Mouse (Mus musculus) intestine, embryonic 16.5 days (tissue): ENCODE measurements at regions not wholly inside any gene's neighbourhood (a gene's known extent, or its start where the extent isn't known, plus 50 kb on each side); places are given as distances from the start of the nearest gene placed in this dataset.

ENCODE experiments used
- ATAC-seq: fragments of 200-750 bp; cut with Nextera tagmentation; 2 replicates; pipeline ENCODE4 v1.8.0; 2017; ENCODE audit warnings: moderate TSS enrichment, moderate library complexity
- H3K27ac ChIP-seq: fragments of 300-500 bp; sonication (generic); 2 replicates; pipeline ENCODE4 v1.5.1; 2014; ENCODE audit warnings: mild to moderate bottlenecking, low read length
- H3K27me3 ChIP-seq: fragments of 300-500 bp; sonication (generic); replicated peaks from 2 replicates; pipeline ENCODE4 v1.6.1; 2014; ENCODE audit warnings: low read length, control low read depth, mixed read lengths; ENCODE audit not compliant: control insufficient read depth, insufficient read depth
- H3K36me3 ChIP-seq: fragments of 300-500 bp; sonication (generic); 2 replicates; pipeline ENCODE4 v1.6.1; 2014; ENCODE audit warnings: low read length, control low read depth; ENCODE audit not compliant: control insufficient read depth, insufficient read depth
- H3K4me1 ChIP-seq: fragments of 300-500 bp; sonication (generic); 2 replicates; pipeline ENCODE4 v1.6.1; 2014; ENCODE audit warnings: low read length, control low read depth, mixed read lengths; ENCODE audit not compliant: control insufficient read depth, insufficient read depth
- H3K4me2 ChIP-seq: fragments of 300-500 bp; sonication (generic); 2 replicates; pipeline ENCODE4 v1.6.1; 2014; ENCODE audit warnings: low read depth, low read length, control low read depth
- H3K4me3 ChIP-seq: fragments of 300-500 bp; sonication (generic); 2 replicates; pipeline ENCODE4 v1.5.1; 2014; ENCODE audit warnings: mild to moderate bottlenecking, low read length
- H3K9ac ChIP-seq: fragments of 300-500 bp; sonication (generic); 2 replicates; pipeline ENCODE4 v1.6.1; 2014; ENCODE audit warnings: low read depth, low read length
- H3K9me3 ChIP-seq: fragments of 300-500 bp; sonication (generic); 2 replicates; pipeline ENCODE4 v1.6.1; 2016; ENCODE audit warnings: low read length, control low read depth; ENCODE audit not compliant: control insufficient read depth
- WGBS: fragments of 180-500 bp; shearing (Covaris S2); extraction: QIAGEN DNeasy Blood & Tissue Kit; methylation state at CpG from one replicate; pipeline ENCODE4 v1.1.7; 2014; 5-methylcytosine and 5-hydroxymethylcytosine counted together

DNA sequence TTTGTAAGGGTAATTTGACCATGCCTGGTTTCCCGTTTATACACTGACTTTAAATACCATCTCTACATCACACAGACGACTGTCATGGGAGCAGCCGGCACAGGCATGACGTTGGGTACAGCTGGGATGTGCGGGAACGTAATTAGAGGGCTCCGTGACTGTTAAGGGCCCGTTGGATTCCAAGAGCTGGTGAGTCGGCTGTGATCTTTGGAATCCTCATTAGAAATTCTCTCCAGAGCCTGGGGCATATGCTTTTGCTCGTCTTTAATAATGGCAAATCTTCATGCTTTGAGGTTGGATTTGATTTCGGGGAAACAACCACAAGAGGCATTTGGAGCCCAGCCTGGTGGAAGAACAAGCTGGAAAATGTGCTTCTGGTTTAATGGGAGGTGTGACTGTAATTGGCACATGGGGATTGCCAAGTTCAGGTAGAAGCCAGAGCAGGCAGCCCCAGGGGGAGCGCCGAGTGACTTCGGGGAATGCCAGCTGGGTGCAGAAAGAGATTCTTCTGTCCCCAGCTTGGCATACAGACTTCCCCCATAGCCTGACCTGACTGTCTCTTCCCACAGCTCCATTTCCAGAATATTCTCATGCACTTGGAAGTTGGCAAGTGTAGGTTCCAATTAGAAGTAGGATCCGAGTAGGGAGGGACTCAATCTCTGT lies 275.4 kb upstream of the 4930535I16Rik start:
- no peak overlapping the region for H3K4me2 ChIP-seq
- peaks cover 3% of the 10 kb centered on the region; the same call in 1 of the 2 replicates for H3K27me3 ChIP-seq
- no peak for ATAC-seq
- H3K4me1 ChIP-seq, result no peaks in the 10 kb centered on the region
- H3K4me3 ChIP-seq, result no peak overlapping the region
- no peak overlapping the region for H3K27ac ChIP-seq
- 76% methylated on average over 15 of the region's 15 CpGs for WGBS
- H3K36me3 ChIP-seq, result no peaks in the 10 kb centered on the region
- no peaks in the 10 kb centered on the region for H3K9me3 ChIP-seq
- no peak overlapping the region for H3K9ac ChIP-seq

DNA sequence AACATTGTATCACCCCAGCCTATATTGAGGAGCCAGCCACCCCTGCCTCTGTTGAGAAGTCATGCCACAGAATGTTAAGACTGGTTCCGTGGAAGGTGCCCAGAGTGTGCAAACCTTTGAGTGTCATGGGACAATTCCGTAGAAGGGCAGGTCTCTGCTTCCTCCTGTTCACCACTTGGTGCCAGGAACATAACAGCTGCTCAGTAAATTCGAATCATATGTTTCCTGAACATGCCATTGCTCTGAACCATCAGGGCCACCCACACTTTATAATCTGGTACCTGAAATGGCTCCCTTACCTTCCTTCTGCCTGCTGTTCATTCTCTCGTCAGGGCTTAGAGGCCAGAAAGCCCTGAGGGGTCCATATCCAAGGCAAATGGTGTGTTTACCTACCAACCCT lies 273.0 kb upstream of the 4930535I16Rik start:
- 85% methylated on average over 4 of the region's 4 CpGs for WGBS
- no peaks in the 10 kb centered on the region for H3K36me3 ChIP-seq
- no peak overlapping the region for H3K4me3 ChIP-seq
- no peaks in the 10 kb centered on the region for H3K9me3 ChIP-seq
- no peak for ATAC-seq
- no peaks in the 10 kb centered on the region for H3K4me1 ChIP-seq
- H3K9ac ChIP-seq, result no peak overlapping the region
- no peak overlapping the region for H3K4me2 ChIP-seq
- H3K27me3 ChIP-seq, result peaks cover 9% of the 10 kb centered on the region; the same call in 1 of the 2 replicates
- H3K27ac ChIP-seq, result no peak overlapping the region

DNA sequence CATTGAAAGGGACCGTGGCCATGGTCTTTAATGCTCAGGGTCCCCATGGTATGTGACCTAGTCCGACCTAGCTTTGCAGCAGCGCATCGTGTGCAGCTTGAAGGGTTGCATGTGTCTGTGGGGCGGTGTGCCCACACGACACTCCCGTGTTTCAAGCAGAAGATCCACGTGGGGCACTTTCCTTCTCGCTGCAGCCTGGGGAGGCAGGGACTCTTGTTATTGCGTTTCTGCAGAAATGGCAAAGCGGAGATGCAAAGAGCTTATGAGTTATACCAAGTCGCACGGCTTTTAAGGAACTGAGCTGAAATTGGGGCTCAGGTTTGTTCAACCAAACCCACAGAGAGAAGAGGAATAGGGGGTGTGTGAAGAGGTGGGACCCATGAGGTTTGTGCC lies 272.2 kb upstream of the 4930535I16Rik start:
- H3K4me3 ChIP-seq, result no peak overlapping the region
- WGBS, result 68% methylated on average over 13 of the region's 13 CpGs
- no peak overlapping the region for H3K27ac ChIP-seq
- no peaks in the 10 kb centered on the region for H3K9me3 ChIP-seq
- H3K36me3 ChIP-seq, result no peaks in the 10 kb centered on the region
- no peaks in the 10 kb centered on the region for H3K4me1 ChIP-seq
- no peak overlapping the region for H3K9ac ChIP-seq
- H3K27me3 ChIP-seq, result peaks cover 9% of the 10 kb centered on the region; the same call in 1 of the 2 replicates
- no peak for ATAC-seq
- no peak overlapping the region for H3K4me2 ChIP-seq

DNA sequence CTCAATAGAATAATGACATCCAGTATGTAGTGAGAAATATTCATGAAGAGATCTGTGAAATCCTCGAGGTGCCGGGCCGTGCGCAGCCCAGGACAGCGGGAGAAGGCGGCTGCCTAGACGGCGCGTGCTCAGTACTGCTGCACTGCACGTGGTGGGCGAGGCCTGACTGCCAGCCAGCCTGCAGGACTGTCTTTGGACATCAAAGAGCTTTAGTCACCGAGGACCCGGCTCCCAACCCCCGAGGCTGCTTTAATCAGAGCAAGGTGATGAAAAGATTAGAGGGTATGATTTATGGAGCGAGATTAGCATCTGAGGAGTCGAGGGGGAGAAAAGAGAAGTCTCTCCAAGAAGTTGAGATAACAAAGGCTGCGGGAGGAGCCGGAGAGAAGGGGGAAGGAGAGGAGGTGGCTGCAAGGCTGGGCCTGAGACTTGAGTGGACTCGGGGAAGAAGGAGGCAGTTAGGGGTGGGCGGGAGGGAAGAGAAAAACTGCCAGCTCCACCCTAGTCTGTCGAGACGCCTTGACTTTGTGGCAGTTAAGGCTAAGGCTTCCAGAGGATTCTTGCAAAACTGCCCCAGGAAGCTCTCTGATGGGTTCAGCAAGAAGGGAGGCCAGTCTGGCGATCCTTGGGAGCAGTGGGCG lies 271.6 kb upstream of the 4930535I16Rik start:
- Histone ChIP-seq H3K9me3 (no peaks in the 10 kb centered on the region), H3K4me3 (no peak overlapping the region), H3K27me3 (peaks cover 9% of the 10 kb centered on the region; the same call in 1 of the 2 replicates), H3K36me3 (no peaks in the 10 kb centered on the region), H3K9ac (no peak overlapping the region), H3K4me2 (no peak overlapping the region), H3K4me1 (no peaks in the 10 kb centered on the region), H3K27ac (no peak overlapping the region)
- peak; percentile 40; the same call in 1 of the 2 replicates for ATAC-seq
- WGBS, result 17% methylated on average over 24 of the region's 24 CpGs

DNA sequence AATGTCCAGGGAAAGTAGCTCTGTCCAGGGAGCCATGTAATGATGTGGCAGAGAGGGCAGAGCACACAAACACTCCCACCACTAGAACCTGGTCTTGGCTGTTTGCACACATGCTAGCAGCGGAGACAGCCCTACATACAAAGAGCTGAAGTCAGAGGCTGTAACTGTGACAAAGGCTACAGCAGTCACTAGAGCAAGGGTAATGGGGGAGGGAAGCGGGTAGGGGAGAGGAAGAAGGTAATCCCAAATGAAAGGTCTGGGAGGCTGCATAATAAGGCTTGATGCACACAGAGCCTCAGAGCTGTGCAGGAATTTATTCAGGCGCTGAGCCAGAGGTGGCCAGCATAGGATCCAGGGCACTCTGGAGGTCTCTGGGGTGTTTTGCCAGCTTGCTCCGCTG lies 269.3 kb upstream of the 4930535I16Rik start:
- Histone ChIP-seq H3K4me1 (no peaks in the 10 kb centered on the region), H3K4me3 (no peak overlapping the region), H3K27ac (no peak overlapping the region), H3K4me2 (no peak overlapping the region), H3K9me3 (no peaks in the 10 kb centered on the region), H3K36me3 (no peaks in the 10 kb centered on the region), H3K9ac (no peak overlapping the region), H3K27me3 (peaks cover 9% of the 10 kb centered on the region; the same call in 1 of the 2 replicates)
- WGBS, result 72% methylated on average over 4 of the region's 4 CpGs
- ATAC-seq, result no peak

DNA sequence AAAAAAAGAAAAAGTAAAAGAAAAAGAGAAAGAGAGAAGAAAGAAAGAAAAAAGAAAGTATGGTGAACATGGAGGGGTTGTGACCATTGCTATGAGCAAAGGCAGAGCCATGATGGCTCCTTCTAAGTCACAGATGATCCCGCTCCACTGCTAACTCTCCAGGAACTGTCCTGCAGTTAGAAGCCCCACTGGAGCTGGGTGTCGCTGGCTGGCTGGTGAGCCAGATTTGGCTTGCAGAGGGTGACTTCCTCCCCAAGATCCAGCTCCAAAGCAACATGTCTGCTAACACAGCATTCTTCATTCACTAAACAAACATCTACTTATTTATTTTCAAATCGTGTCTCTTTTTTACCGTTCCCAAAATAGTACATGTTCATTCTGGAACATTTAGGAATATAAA lies 263.5 kb upstream of the 4930535I16Rik start:
- H3K27ac ChIP-seq, result no peak overlapping the region
- peaks cover 28% of the 10 kb centered on the region for H3K27me3 ChIP-seq
- H3K4me2 ChIP-seq, result no peak overlapping the region
- no peaks in the 10 kb centered on the region for H3K9me3 ChIP-seq
- no peaks in the 10 kb centered on the region for H3K4me1 ChIP-seq
- no peak overlapping the region for H3K9ac ChIP-seq
- no peak for ATAC-seq
- H3K36me3 ChIP-seq, result no peaks in the 10 kb centered on the region
- H3K4me3 ChIP-seq, result no peak overlapping the region
- WGBS, result 76% methylated on average over 4 of the region's 4 CpGs

DNA sequence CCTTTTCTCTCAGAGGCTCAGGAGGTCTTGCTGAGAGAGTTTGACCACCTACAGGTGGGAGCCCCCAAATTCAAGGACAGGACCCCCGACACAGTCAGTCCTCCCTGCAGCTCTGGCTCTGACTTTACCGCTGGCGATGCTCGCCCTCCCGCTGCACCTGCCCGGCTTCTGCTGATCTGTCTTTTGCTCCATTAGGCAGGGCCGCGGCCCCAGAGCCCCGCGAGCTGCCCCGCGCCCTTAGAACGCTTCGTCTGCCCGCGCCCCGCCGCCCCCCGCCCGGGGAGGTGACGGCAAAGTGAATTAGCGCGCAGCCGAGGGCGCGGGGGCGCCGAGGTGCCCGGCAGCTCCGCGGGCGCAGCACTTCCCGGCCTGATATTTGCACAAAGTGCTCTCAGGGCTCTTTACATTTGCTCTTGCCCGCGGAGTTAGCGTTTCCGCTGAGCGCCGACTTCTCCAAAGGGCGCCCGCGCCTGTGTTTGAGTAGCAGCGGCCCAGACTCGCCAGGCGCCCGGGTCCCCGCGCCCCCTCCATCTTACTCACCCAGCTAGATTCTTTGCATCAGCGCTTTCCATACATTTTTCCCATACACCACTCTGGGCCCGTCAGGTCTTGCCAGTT lies 260.7 kb upstream of the 4930535I16Rik start:
- Histone ChIP-seq H3K27me3 (peaks cover 26% of the 10 kb centered on the region), H3K4me1 (no peaks in the 10 kb centered on the region)

DNA sequence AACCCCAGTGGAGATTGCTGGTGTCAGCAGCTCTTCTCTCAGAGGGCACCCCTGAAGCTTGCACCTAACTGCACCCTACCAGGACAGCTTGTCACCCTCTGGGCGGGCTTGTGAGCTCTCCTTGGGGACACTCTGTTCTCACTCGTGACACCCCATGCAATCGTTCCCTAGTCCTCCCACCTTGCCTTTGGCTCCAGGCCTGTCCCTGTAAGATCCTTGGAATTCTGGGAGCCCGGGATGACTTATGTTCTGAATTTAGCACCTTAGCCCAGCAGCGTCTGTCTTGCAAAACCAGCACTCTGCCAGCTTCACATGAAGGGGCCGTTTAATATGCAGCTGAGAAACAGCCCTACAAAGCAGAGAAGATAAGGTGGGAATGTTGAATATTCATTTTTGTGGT lies 257.7 kb upstream of the 4930535I16Rik start:
- Histone ChIP-seq H3K4me1 (0 out of 2 replicates have a peak, but pooled peaks cover 2% of the 10 kb centered on the region), H3K9me3 (no peaks in the 10 kb centered on the region), H3K9ac (no peak overlapping the region), H3K4me3 (no peak overlapping the region), H3K27me3 (peaks cover 23% of the 10 kb centered on the region), H3K36me3 (no peaks in the 10 kb centered on the region), H3K4me2 (no peak overlapping the region), H3K27ac (no peak overlapping the region)
- 46% methylated on average over 6 of the region's 6 CpGs for WGBS
- no peak for ATAC-seq

More for the DNA sequence above, 260.7 kb upstream of the 4930535I16Rik start:
- H3K4me3 ChIP-seq, result peak overlapping the region; percentile 41
- no peak overlapping the region for H3K27ac ChIP-seq
- H3K9me3 ChIP-seq, result no peaks in the 10 kb centered on the region
- WGBS, result 1% methylated on average over 49 of the region's 50 CpGs
- H3K9ac ChIP-seq, result peak overlapping the region; percentile 43; the same call in 1 of the 2 replicates
- no peak for ATAC-seq
- peak overlapping the region; percentile 75 for H3K4me2 ChIP-seq
- no peaks in the 10 kb centered on the region for H3K36me3 ChIP-seq

DNA sequence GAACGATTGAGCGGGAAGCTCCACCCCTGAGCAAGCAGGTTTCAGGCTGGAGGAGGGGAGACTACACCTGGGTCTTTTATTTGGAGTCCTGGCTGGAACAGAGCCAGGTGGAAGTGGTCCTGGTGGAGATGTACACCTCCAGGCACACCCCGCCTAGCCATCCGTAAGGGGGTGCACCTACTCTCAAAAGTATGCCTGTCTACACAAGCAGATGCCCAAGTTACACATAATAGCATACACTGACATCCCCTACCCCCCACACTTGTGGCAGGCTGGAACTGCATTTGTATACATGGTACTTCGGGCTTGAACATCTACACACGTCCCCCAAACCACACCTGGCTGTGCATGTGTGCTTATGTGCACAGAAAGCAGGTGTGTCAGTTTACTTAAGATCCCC lies 236.8 kb upstream of the 4930535I16Rik start:
- no peak for ATAC-seq
- 81% methylated on average over 6 of the region's 6 CpGs for WGBS

More for the DNA sequence above, 236.8 kb upstream of the 4930535I16Rik start:
- H3K27ac ChIP-seq, result no peak overlapping the region
- no peaks in the 10 kb centered on the region for H3K27me3 ChIP-seq
- no peak overlapping the region for H3K4me3 ChIP-seq
- no peak overlapping the region for H3K4me2 ChIP-seq
- no peaks in the 10 kb centered on the region for H3K36me3 ChIP-seq
- no peak overlapping the region for H3K9ac ChIP-seq
- no peaks in the 10 kb centered on the region for H3K9me3 ChIP-seq
- no peaks in the 10 kb centered on the region for H3K4me1 ChIP-seq
